Comparison of ENCODE assay signal across 8 mouse cellular contexts in genomic region chr11:60210305-60210724, GRCm38 (mm10). TPM values are rescaled to one million over a fixed set of nuclear protein-coding genes. Genes with fewer than 3 reads are reported as not detected.
DNase-seq lines count a peak whose midpoint lies in the region; ATAC-seq and TF ChIP-seq lines count a peak whose summit lies in the region.

No protein-coding gene starts in this region.

- no peaks in the 10 kb centered on the region for H3K27me3 ChIP-seq in hindbrain, postnatal 0 days (ENCODE audit: insufficient read depth, low read length)

- peak; percentile 87 for ATAC-seq in common myeloid progenitor, adult 5-6 weeks (replicated peaks; ENCODE audit: low read depth, poor library complexity, severe bottlenecking)
- peak; percentile 88 for ATAC-seq in hindbrain, postnatal 0 days

- intact Hi-C loops in gastrocnemius, adult 2 months (cut with DNase I): loop anchor here (5.0 kb wide), 1 partner anchor 142 kb away; the partner anchor contains the start of genes Drc3 and Tom1l2
- intact Hi-C loops in left cerebral cortex, adult 2 months (cut with DNase I): no loop called here

- H3K36me3 ChIP-seq in hindbrain, postnatal 0 days (ENCODE audit: insufficient read depth, low read length): no peaks in the 10 kb centered on the region; the same call in 1 of the 2 replicates
- H3K36me3 ChIP-seq in macrophage (ENCODE audit: inconsistent target): peaks cover 8% of the 10 kb centered on the region; the same call in 1 of the 2 replicates

- no peaks in the 10 kb centered on the region for H3K9me3 ChIP-seq in hindbrain, postnatal 0 days (ENCODE audit: low read length)

- peak; percentile 97 for DNase-seq in WW6 (ENCODE audit: low read depth, low spot score)
- DNase-seq in gastrocnemius, adult 2 months: peak; percentile 98
- peak; percentile 94 for DNase-seq in hindbrain, postnatal 0 days (ENCODE audit: low spot score)
- DNase-seq in left cerebral cortex, adult 2 months (ENCODE audit: extremely low spot score in 1 of 2, low spot score in 2 of 2): peak; percentile 80 to 88
- peak; percentile 88 for DNase-seq in retina, postnatal 7 days (ENCODE audit: low read depth, low spot score)
- DNase-seq in urinary bladder, adult 2 months (ENCODE audit: low spot score): peak; percentile 93

- H3K79me2 ChIP-seq in macrophage (ENCODE audit: inconsistent target): peaks cover 91% of the 10 kb centered on the region

- H3K9ac ChIP-seq in hindbrain, postnatal 0 days (replicated peaks; ENCODE audit: low read length): peak overlapping the region; percentile 61

- under 1% methylated on average over 47 of the region's 47 CpGs for WGBS in hindbrain, postnatal 0 days
- WGBS in macrophage (ENCODE audit: missing documents): under 1% methylated on average over 34 of the region's 47 CpGs

- H3K4me1 ChIP-seq in hindbrain, postnatal 0 days (ENCODE audit: insufficient read depth, low read length): peaks cover 44% of the 10 kb centered on the region

- H3K4me3 ChIP-seq in gastrocnemius, adult 2 months: peak overlapping the region; percentile 69
- peak overlapping the region; percentile 39 for H3K4me3 ChIP-seq in hindbrain, postnatal 0 days (ENCODE audit: low read length)
- H3K4me3 ChIP-seq in left cerebral cortex, adult 2 months: peak overlapping the region; percentile 49
- peak overlapping the region; percentile 57 for H3K4me3 ChIP-seq in macrophage (ENCODE audit: inconsistent target)

- no peak for TF ChIP-seq CTCF in gastrocnemius, adult 2 months (IDR thresholded peaks at IDR 0.05)
- TF ChIP-seq CTCF in hindbrain, postnatal 0 days (IDR thresholded peaks at IDR 0.05; ENCODE audit: low read depth): no peak
- TF ChIP-seq CTCF in left cerebral cortex, adult 2 months (IDR thresholded peaks at IDR 0.05): no peak

- H3K27ac ChIP-seq in gastrocnemius, adult 2 months: peak overlapping the region; percentile 89
- H3K27ac ChIP-seq in hindbrain, postnatal 0 days: peak overlapping the region; percentile 89
- H3K27ac ChIP-seq in left cerebral cortex, adult 2 months: peak overlapping the region; percentile 74
- peak overlapping the region; percentile 77 for H3K27ac ChIP-seq in macrophage

- peak overlapping the region; percentile 68 for H3K4me2 ChIP-seq in hindbrain, postnatal 0 days (ENCODE audit: low read depth, low read length)

RNA-seq across cellular contexts. Expression of gene Srebf1, which starts 12.1 kb away (rescaled TPM):
- 32.9 and 58.8 TPM in 2 replicates for total RNA-seq in common myeloid progenitor, adult 5-6 weeks (2017)
- 10 to 100 TPM; 27.5 to 43.4 TPM for total RNA-seq in gastrocnemius, adult 2 months (2021)
- total RNA-seq in hindbrain, postnatal 0 days (2014; rRNA removed): 163 and 169 TPM in 2 replicates
- polyA plus RNA-seq in hindbrain, postnatal 0 days (2015; fragmentation: Nextera tagmentation; extraction: Ambion mirVana): 50.6 and 59.5 TPM in 2 replicates
- 10 to 100 TPM; 50.1 to 66.1 TPM for total RNA-seq in left cerebral cortex, adult 2 months (2021)
- 100 to 1,000 TPM in 21 of 26 experiments, 10 to 100 TPM in 5; 69.1 to 243 (median 131) TPM for total RNA-seq in macrophage (2018; cell fraction: chromatin; rRNA removed)
- total RNA-seq in macrophage (2018; cell fraction: cytosol; rRNA removed): 10 to 100 TPM; 21.8 to 70.5 (median 39.4) TPM
- total RNA-seq in macrophage (2018; cell fraction: nucleus; rRNA removed): 100 to 1,000 TPM in 4 of 26 experiments, 10 to 100 TPM in 22; 55.7 to 126 (median 79.4) TPM
- 15.2 to 30.9 TPM (median 30.6 TPM) in 3 replicates for polyA plus RNA-seq in macrophage (2018)
- polyA plus RNA-seq in urinary bladder, adult 2 months (2012; rRNA removed): 157 and 168 TPM in 2 replicates

Comparison
In these comparisons a context has a peak if more than half of its experiments do, and no peak if none do; other contexts are left out.
1. Peak in every context shown above with its lines: DNase-seq, ATAC-seq, H3K4me3 ChIP-seq and H3K27ac ChIP-seq.